Mouse (Mus musculus) myocyte (in vitro differentiated cells): ENCODE data around the gene Olig2. TPM values are rescaled to one million over a fixed set of nuclear protein-coding genes. Genes with fewer than 3 reads are reported as not detected.

Experiments
- H3K27me3 ChIP-seq: one replicate; pipeline ENCODE4 v1.6.1; 2011; ENCODE audit not compliant: control insufficient read depth, insufficient read depth, insufficient read length
- H3K36me3 ChIP-seq: one replicate; pipeline ENCODE4 v1.6.1; 2011; ENCODE audit not compliant: control insufficient read depth, insufficient read depth
- H3K4me2 ChIP-seq: one replicate; pipeline ENCODE4 v1.6.1; 2011; ENCODE audit warnings: low read depth, control low read depth
- H3K4me3 ChIP-seq: one replicate; pipeline ENCODE4 v1.5.1; 2011; ENCODE audit warnings: mild to moderate bottlenecking, control low read depth, moderate library complexity
- H3K79me2 ChIP-seq: one replicate; pipeline ENCODE4 v1.6.1; 2011; ENCODE audit not compliant: control insufficient read depth, insufficient read depth
- H3ac ChIP-seq: one replicate; pipeline ENCODE4 v1.6.1; 2011; ENCODE audit not compliant: control insufficient read depth, insufficient read length
- CEBPB ChIP-seq: IDR thresholded peaks from 2 replicates; pipeline ENCODE4 v1.6.1; 2011; ENCODE audit warnings: mild to moderate bottlenecking, moderate library complexity; ENCODE audit not compliant: poor library complexity, insufficient read depth, severe bottlenecking
- E2F4 ChIP-seq: IDR thresholded peaks from one replicate; pipeline ENCODE4 v1.6.1; 2011; ENCODE audit warnings: mild to moderate bottlenecking, control low read depth, moderate library complexity; ENCODE audit not compliant: insufficient read depth
- MAX ChIP-seq: IDR thresholded peaks from one replicate; pipeline ENCODE4 v1.6.1; 2011; ENCODE audit warnings: low read depth, mild to moderate bottlenecking, control low read depth
- MYOD1 ChIP-seq, 3 experiments: IDR thresholded peaks; one replicate each; pipeline ENCODE4 v1.6.1; 2011; ENCODE audit warnings: control low read depth in 2 of 3, low read depth in 2 of 3, mild to moderate bottlenecking in 2 of 3, moderate library complexity in 1 of 3; ENCODE audit not compliant: insufficient read length in 2 of 3, control insufficient read depth in 1 of 3
- MYOG ChIP-seq, 3 experiments: IDR thresholded peaks; one replicate each; pipeline ENCODE4 v1.6.1; 2011; ENCODE audit warnings: control low read depth in 2 of 3, low read depth in 2 of 3, mild to moderate bottlenecking in 2 of 3; ENCODE audit not compliant: insufficient read length in 2 of 3, control insufficient read depth in 1 of 3, insufficient read depth in 1 of 3
- POLR2A ChIP-seq: IDR thresholded peaks from one replicate; pipeline ENCODE4 v1.6.1; 2011; ENCODE audit warnings: low read depth, mild to moderate bottlenecking, control low read depth, moderate library complexity; ENCODE audit not compliant: insufficient read length
- POLR2AphosphoS2 ChIP-seq: IDR thresholded peaks from one replicate; pipeline ENCODE4 v1.6.1; 2011; ENCODE audit warnings: low read depth, control low read depth; ENCODE audit not compliant: insufficient read length
- REST ChIP-seq: IDR thresholded peaks from one replicate; pipeline ENCODE4 v1.6.1; 2011; ENCODE audit warnings: mild to moderate bottlenecking, control low read depth, moderate library complexity; ENCODE audit not compliant: insufficient read depth, insufficient read length
- SRF ChIP-seq: IDR thresholded peaks from one replicate; pipeline ENCODE4 v1.6.1; 2011; ENCODE audit warnings: low read depth; ENCODE audit not compliant: control insufficient read depth, insufficient read length
- TCF12 ChIP-seq: IDR thresholded peaks from one replicate; pipeline ENCODE4 v1.6.1; 2011; ENCODE audit warnings: mild to moderate bottlenecking, control low read depth; ENCODE audit not compliant: poor library complexity, insufficient read depth, severe bottlenecking
- TCF3 ChIP-seq: IDR thresholded peaks from one replicate; pipeline ENCODE4 v1.6.1; 2011; ENCODE audit warnings: low read depth, control low read depth; ENCODE audit not compliant: insufficient read length
- USF1 ChIP-seq: IDR thresholded peaks from one replicate; pipeline ENCODE4 v1.6.1; 2011; ENCODE audit warnings: low read depth, mild to moderate bottlenecking, control low read depth, moderate library complexity
- polyA plus RNA-seq: library from polyadenylated mRNA; unstranded; fragments of >200 nt; fragmentation: generic; extraction: Trizol; gene quantifications from one replicate; pipeline ENCODE4 v1.2.1, GENCODE M21; 2012; ENCODE audit warnings: missing spikeins

The Olig2 gene
- polyA plus RNA-seq, 1 experiment: not detected

DNA sequence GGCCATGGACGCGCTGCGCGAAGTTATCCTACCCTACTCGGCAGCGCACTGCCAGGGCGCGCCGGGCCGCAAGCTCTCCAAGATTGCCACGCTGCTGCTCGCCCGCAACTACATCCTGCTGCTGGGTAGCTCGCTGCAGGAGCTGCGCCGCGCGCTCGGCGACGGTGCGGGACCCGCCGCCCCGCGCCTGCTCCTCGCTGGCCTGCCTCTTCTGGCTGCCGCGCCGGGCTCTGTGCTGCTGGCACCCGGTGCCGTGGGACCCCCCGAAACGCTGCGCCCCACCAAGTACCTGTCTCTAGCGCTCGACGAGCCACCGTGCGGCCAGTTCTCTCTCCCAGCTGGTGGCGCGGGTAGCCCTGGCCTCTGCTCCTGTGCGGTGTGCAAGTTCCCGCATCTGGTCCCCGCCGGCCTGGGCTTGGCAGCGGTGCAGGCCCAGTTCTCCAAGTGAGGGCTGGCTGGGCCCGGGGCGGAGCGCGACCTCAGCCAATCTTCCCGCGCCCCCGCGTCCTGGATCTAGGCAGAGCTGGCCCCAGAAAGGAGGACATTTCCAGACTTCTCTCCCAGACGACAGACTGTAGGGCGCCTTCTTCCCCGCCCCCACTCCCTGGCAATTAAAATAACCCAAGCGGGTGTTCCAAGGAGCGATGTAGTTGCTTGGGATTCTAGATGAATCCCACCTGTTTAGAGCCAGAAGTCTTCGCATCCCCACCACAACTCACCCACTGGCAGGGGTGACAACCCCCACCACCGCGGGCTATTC lies 45.1 kb downstream of the Olig2 start:
- TF ChIP-seq MYOG (IDR thresholded peaks at IDR 0.05; ENCODE audit: control insufficient read depth in 1 of 3, insufficient read depth in 1 of 3, insufficient read length in 2 of 3, low read depth in 2 of 3) (no peak), TCF12 (no peak), POLR2A (no peak), SRF (no peak), MAX (no peak), CEBPB (no peak), TCF3 (no peak), POLR2AphosphoS2 (no peak), MYOD1 (IDR thresholded peaks at IDR 0.05; ENCODE audit: control insufficient read depth in 1 of 3, insufficient read length in 2 of 3, low read depth in 2 of 3) (no peak), E2F4 (no peak), USF1 (no peak), REST (no peak)
- no peak overlapping the region for H3ac ChIP-seq
- no peak overlapping the region for H3K4me2 ChIP-seq
- no peaks in the 10 kb centered on the region for H3K36me3 ChIP-seq
- no peak overlapping the region for H3K4me3 ChIP-seq
- H3K79me2 ChIP-seq: no peaks in the 10 kb centered on the region
- H3K27me3 ChIP-seq: peaks cover 73% of the 10 kb centered on the region

- H3K79me2 ChIP-seq: no peaks in the 10 kb centered on the region
- no peak overlapping the region for H3K4me2 ChIP-seq
- no peaks in the 10 kb centered on the region for H3K36me3 ChIP-seq
- no peak overlapping the region for H3K4me3 ChIP-seq
- H3K27me3 ChIP-seq: peaks cover 71% of the 10 kb centered on the region
- no peak for TF ChIP-seq TCF12
- no peak for TF ChIP-seq SRF
- no peak for TF ChIP-seq MYOG (IDR thresholded peaks at IDR 0.05; ENCODE audit: control insufficient read depth in 1 of 3, insufficient read depth in 1 of 3, insufficient read length in 2 of 3, low read depth in 2 of 3)
- no peak for TF ChIP-seq USF1
- TF ChIP-seq CEBPB: no peak
- no peak for TF ChIP-seq MYOD1 (IDR thresholded peaks at IDR 0.05; ENCODE audit: control insufficient read depth in 1 of 3, insufficient read length in 2 of 3, low read depth in 2 of 3)
- no peak for TF ChIP-seq REST
- TF ChIP-seq POLR2A: no peak
- no peak for TF ChIP-seq POLR2AphosphoS2
- no peak for TF ChIP-seq MAX
- TF ChIP-seq E2F4: no peak
- no peak for TF ChIP-seq TCF3
- no peak overlapping the region for H3ac ChIP-seq
Observed at GRCm38 (mm10) chr16:91270982-91271549, 45.8 kb downstream of the Olig2 start.

GRCm38 (mm10) chr16:91271634-91272033 lies 46.4 kb downstream of the Olig2 start:
- peaks cover 65% of the 10 kb centered on the region for H3K27me3 ChIP-seq
- TF ChIP-seq CEBPB: no peak
- TF ChIP-seq SRF: no peak
- no peak for TF ChIP-seq MYOG (IDR thresholded peaks at IDR 0.05; ENCODE audit: control insufficient read depth in 1 of 3, insufficient read depth in 1 of 3, insufficient read length in 2 of 3, low read depth in 2 of 3)
- no peak for TF ChIP-seq MYOD1 (IDR thresholded peaks at IDR 0.05; ENCODE audit: control insufficient read depth in 1 of 3, insufficient read length in 2 of 3, low read depth in 2 of 3)
- no peak for TF ChIP-seq MAX
- no peak for TF ChIP-seq E2F4
- no peak for TF ChIP-seq POLR2AphosphoS2
- no peak for TF ChIP-seq POLR2A
- no peak for TF ChIP-seq TCF12
- no peak for TF ChIP-seq REST
- no peak for TF ChIP-seq USF1
- no peak overlapping the region for H3K4me3 ChIP-seq
- H3K36me3 ChIP-seq: no peaks in the 10 kb centered on the region
- no peaks in the 10 kb centered on the region for H3K79me2 ChIP-seq
- no peak overlapping the region for H3K4me2 ChIP-seq
- H3ac ChIP-seq: no peak overlapping the region

Other genes starting within 250 kb of the Olig2 start
- 10.0 TPM for gene Synj1, start 214.1 kb upstream of the Olig2 start, polyA plus RNA-seq
- gene Paxbp1, start 180.9 kb upstream of the Olig2 start, polyA plus RNA-seq: 8.8 TPM
- 0.01 TPM for gene 4932438H23Rik, start 130.3 kb upstream of the Olig2 start, polyA plus RNA-seq
- not detected for gene Olig1, start 44.3 kb downstream of the Olig2 start, polyA plus RNA-seq
- 47.0 TPM for gene Ifnar2, start 147.3 kb downstream of the Olig2 start, polyA plus RNA-seq
- gene Gm21970, start 166.3 kb downstream of the Olig2 start, polyA plus RNA-seq: not detected
- 13.7 TPM for gene Il10rb, start 180.7 kb downstream of the Olig2 start, polyA plus RNA-seq